Mouse (Mus musculus): Measurements from ENCODE around the gene Oxa1l.
A peak's percentile ranks its signal among the peaks of the same experiment; 100 is the strongest.
"Not testable (repeated sequence)": the region's sequence is repeated elsewhere in the genome, so short reads cannot be mapped to it uniquely, and the experiment has no call there.

Oxa1l gene

DNA sequence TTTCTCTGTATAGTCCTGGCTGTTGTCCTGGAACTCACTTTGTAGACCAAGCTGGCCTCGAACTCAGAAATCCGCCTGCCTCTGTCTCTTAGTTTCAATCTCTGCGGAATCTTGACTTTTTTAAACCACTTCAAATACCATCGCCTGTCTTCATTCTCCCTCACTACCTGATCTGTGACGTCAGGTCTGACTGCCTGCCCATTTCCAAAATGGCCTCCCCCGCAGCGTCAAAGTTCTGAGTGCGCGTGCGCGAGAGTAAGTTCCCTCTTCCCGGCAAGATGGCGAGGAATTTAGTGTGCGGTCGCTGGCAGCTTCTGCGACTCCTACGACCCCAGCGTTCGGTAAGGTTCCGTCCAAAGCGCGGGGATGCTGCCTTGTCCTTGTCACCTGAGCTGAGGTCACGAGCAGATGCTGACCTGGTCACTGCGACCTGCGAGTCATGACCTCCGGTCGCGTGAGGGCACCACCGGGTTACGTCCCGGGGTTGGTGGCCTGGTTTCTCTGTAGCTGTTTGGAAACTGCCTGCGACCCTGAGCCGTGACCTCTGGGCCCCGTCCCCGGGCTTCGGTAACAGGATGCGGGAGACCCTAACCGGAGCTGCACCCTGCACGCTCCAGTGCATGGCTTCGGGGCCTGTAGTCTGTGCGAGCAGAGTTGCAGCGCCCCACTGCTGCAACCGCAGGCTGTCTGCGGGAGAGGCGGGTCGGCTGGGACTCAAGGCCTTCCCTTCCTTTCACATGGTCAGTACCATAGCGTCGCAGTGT lies at the start of gene Oxa1l:
Oxa1l (plus strand) TSS at position 258 of the 764 bp plus-strand sequence.
- peak; percentile 94 for DNase-seq

DNA sequence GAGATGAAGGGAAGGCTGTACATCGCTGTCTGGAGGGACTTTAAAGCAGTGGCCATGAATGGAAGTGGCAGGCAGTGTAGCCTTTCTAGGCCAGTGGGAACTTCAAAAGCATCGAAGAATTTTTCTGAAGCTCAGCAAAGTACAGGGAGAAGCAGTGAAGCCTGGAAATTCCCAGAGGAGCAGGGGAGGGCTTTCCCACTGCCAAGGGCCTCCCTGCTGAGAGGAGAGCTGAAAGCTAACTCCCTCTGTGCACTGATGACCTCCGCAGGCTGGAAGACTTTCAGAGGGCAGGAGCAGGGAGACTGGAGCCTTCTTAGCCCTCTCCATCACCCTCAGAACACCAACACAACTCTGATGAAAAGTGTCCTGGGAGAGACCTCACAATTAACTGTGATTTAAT lies 48.9 kb upstream of the Oxa1l start:
- no peak for DNase-seq

DNA sequence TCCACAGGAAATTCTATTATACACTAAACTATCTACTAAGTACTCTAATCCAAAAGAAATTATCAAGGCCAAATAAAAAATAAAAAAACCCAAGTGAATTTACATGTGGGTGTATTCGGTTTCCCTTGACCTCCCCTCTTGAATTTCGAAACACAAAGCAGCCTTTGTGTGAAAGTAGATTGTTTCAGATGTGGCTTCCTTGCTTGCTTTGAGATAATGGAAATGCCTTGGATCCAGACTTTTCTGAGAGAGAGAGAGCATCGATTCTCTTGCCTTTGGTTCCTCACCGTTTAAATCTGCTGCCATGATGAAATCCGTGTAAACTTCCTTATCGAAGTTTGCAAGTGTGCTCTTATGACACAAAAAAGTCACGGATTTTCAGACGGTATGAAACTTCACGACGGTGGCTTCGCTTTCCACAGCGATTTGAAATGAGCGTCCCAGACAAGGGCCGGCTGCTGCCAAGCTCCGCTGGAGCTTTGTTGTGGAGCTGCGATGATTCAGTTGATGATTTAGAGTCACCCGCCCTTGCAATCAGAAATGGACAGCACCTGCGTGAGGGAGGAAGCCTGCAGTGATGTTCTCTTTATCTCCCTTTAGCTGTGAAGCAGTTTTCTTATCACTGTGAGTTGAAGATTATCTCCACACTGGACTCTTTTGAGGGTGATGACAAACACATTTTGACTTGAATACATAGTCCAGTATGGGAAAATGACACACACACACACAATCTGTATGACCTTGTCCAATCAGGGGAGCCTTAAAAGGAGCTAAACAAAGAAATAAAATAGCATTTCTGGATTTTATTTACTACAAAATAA lies 38.9 kb upstream of the Oxa1l start:
- no peak for DNase-seq

DNA sequence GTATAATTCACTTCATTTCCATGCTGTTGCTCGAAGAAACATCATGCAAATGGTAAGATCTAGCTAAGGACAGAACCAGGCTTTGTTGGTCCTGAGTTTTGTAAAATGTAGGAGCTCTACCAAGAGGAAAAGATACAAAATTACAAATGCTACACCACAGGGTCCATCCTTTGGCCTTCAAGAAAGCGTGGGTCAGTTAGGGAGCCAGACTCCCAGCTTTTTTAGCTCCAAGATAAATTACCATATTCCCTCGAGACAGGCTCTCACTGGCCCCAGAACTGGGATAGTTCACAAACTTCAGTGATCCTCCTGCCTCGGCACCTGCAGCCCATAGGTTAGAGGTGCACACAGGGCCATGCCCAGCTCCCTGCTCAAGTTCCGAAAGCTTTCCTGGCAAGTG lies 36.1 kb upstream of the Oxa1l start:
- no peak for DNase-seq

DNA sequence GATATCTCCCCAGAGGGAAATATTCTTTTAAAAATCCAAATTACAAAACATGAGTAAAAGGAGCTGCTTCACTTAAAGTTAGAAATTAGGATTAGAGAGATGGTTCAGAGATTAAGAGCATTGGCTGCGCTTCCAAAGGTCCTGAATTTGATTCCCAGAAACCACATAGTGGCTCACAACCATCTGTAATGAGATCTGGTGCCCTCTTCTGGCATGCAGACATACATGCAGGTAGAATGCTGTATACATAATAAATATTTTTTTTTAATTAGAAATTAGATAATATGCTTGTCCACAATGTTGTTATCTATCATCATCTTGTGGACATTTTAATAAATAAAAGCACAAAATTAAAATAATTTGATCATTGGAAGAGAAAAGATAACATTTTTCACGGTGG lies 32.1 kb upstream of the Oxa1l start:
- DNase-seq: no peak

DNA sequence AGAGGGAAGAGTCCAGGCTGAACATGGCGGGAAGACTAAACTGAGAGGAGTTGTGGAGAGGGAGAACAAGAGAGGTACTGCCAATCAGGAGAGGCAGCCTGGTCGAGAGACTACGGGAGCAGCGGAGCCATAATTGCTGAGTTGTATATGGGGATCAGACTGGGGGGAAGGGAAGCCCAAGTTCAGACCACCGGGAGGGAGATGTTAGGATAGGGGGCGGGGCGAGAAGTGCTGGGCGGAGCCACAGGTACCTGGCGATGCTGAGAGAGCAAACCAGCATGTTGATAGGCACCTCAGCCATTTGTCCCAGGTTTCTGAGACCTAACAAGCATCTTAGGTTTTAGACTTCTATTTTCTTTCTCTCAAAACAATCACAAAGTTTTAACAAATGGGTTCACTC lies 31.4 kb upstream of the Oxa1l start:
- DNase-seq: no peak

DNA sequence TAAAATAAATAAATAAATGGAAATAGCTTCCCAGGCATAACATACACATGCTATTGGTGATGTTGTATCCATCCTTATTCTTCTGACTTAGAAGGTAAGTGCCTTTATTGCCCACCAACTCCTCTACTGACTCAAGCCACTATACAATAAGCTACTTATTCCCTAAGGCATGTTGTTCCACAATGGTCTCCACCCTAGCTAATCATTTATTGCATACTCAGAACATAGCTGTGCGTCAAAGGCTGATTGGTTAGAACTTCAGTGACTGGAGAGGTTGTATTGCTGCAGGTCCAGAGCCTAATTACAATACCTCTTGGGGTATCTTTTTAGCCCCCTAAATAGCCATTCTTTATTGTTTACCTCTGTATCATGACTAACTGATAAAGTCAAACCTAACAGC lies 29.5 kb upstream of the Oxa1l start:
- no peak for DNase-seq

DNA sequence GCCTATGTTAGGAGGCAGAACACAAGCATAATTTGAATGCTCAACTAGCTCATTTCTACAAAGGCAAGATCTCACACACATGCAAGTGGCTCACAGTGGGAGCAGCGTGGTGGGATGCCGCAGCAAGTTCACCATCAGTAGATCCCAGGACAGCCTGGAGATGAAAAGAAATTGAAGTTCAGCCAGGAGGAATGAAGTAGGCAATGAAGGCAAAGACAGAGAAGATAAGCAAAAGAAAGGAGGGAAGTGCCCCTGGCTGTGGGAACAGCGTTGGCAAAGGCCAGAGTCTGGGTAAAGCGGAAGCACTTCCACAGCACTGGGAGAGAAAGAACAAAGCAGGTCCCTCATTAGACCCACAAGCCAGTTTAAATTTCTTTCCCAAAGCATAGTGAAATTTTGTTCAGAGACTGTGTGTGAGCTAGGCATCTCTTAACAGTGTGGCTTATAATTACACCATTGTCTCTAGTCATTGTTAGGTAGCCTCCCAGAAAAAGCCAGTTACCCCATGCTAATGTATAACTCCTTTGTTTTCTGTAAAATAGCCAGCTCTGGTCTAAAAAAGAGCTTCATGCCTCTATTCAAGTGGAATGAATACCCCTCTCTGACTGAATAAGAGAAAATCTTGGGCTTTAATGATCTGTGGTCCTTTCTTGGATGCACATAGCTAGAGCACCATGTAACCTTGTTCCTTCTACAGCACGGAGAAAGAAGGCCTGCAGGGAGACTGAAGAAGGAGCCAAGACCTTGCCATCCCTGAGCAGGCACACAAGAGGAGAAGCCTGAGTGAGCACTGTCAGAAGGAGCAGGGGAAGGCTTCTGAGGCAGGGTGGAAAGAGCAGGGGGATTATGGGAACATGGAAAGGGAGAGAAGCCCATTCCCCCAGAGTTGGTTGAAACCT lies 28.2 kb upstream of the Oxa1l start:
- DNase-seq: no peak

DNA sequence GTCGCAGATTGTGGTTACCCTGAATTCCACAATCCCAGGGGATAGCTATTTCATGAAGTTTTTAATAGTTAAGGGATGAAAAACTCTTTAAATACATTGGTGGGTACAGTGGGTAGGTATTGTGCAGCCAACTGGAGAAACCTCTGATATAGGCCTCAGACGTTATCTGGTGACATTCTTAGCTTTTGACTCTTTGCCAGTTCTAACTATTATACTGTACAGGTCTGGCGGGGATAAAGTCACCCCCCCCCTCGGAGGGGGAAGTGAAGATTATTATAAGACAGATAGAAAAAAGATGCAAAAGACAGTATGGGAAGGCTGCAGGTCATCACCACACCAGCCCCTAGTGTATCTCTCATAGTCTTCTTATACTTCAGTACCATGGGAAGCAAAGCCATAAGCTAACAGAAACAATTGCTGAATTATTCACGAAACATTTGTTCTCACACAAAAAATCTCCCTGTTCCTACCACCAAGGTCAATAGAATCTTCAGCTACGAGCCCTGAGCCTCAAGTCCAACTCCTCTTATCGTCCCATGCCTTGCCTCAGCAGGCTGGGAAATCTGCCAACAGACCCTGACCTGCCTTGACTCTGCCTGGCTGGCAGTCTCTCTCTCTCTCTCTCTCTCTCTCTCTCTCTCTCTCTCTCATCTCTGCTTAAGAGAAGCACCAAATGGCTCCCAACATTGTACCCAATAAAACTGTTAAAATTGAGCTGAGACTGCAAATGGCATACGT lies 27.0 kb upstream of the Oxa1l start:
- no peak for DNase-seq

DNA sequence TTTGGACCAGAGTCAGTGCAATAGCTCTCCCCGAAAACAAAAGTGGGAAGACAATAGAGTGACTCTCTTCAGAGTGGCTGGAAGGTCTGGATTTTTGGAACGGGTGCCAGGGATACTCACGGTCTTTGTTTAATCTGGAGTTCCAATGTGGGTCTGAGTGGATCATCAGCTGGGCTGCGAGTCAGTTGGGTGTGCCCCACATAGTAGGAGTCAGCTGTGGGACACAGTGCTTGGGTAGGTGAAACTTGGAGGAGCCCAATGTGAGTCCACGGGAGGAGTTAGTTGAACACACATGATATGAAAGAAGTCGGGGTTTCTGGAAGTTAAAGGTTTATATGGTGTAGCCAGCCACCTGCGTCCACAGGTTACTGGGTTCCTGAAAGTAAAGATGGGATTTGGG lies 19.8 kb upstream of the Oxa1l start:
- DNase-seq: no peak

DNA sequence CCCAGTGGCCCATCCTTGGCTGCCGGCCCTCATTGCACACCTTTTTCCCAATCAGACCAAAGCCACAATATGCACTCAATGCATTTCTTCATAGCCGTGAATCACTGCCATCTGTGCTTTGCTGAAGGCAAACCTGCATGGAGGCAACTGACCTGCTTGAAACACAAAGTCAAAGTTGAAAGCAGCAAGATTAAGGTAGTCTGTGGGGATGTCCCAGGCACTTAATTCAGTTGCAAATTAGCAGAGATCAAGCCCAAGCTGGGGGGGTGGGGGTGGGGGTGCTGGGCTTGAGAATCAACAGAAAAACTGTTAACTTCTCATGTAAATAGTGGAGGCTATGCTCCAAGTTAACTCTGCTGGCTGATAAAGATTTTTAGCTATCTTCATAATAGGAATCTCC lies 18.8 kb upstream of the Oxa1l start:
- not testable (repeated sequence) for DNase-seq

DNA sequence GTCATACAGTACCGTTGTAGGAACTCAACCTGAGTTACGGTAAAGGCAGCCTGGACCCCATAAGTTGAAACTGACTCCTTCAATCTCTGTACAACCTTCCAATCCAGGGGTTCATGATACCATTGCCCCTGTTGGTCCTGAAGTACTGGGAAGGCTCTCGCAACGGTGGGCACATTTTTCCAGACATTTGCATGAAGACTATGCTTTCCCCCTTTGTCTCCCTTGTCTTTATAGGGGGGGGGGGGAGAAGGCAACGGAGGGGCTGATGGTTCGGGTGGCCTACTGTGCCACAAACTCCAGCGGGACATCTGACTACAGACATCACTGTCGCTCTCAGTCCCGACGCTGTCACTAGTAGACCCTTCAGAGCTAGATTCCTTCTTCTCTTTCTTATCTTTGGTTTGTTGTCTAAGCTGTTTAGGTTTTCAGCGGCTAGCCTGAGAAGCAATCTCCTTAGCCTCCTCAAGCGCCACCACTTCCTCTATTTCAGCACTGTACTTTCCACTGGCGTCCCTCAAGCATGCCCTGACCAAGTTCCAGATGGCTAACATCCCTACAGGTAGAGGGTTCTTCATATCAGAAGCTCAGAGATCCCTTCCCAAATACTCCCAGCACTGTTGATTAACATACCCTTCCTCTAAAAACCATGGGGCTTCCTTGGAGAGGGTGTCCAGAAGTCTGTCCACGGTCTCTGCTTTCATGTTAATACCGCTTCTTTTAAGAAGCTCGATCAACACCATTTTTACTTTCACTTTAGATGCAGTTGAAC lies 9.7 kb upstream of the Oxa1l start:
- DNase-seq: not testable (repeated sequence)

DNA sequence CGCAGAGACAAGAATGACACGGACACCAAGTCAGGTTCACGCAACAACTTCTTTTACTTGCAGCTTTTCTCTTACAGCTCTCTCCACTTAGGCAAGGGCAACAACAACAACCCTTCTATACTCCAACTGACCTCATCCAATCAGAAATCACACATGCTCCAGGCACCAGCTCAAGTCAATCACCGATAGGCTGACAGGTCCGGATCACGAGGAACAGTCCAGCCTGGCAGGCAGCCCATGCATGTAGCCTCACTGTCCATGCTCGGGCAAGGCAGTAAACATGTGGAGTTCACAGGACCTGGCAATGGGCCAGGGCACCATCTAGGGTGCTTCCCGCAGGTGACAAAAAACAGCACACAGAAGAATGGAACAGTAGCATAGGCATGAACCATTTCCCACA lies 8.3 kb upstream of the Oxa1l start:
- no peak for DNase-seq

DNA sequence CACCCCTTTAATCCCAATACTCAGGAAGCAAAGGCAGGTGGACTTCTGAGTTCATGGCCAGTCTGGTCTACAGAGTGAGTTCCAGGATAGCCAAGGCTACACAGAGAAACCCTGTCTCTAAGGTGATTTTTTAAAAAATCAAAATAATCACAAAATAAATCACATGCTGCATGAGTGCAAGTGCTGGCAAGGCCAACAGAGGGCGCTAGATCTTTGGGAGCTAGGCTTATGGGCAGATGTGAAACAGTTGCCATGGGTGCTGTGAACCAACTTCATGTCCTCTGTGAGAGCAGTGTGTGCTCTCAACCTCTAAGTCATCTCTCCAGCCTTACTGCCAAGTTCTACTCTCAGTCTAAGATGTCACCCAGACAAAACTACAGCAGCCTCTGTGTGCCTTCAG lies 6.2 kb upstream of the Oxa1l start:
- no peak for DNase-seq

DNA sequence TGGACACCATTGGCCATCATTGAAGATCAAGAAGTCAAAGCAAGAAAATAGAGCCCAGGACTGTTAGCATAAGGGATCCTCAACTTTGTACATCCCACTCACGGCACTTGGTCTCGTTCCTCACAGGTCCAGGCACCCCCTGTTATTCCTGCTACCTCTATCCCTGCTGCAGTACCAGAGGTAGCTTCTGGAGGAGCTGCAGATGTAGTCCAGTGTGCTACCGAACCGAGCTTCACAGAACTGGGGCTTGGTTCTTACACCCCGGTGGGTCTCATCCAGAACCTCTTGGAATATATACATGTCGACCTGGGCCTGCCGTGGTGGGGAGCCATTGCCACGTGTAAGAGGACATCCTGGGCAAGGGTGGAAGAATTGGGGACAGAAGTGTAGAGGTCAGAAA lies 2.5 kb downstream of the Oxa1l start:
- DNase-seq: no peak

DNA sequence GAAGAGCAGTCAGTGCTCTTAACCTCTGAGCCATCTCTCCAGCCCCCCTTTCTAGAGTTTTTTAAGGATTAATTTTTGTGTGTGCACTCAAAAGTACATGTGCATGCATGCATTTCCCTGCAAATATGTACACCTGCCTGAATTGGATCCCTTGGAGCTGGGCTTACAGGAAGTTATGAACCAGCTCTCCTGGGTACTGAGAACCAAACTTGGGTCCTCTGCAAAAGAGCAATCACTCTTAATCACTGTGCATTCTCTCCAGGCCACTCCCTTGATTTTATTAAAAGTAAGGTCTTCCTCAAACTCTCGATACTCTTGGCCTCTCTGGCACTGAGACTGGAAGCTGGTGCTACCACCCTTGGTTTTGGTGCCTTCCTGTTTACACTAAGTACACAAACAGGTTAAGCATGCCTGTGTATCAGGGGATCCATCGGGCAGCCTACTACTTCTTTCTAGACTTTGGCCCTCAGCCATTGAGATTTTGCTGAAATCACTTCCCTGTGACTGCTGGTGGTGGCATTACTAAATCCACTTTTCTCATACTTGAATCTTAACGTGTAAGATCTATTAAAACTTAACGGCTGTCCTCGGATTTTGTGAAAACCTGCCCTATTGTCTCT lies 4.5 kb downstream of the Oxa1l start:
- no peak for DNase-seq

DNA sequence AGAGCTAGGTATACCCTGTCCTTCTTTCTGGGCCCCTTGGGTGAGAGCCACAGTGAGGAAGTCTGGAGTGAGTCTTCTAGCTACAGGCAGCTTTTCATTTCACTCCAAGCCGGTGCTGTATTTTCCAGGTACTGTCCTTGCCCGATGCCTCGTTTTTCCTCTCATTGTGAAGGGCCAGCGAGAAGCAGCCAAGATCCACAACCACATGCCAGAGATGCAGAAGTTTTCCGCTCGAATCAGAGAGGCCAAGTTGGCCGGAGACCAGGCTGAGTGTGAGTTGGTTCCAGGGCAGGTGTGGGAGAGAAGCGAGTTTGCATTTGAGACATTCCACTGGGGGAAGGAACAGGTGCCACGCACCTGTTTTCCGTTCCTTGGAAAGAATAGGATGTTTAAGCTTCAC lies 5.9 kb downstream of the Oxa1l start:
- DNase-seq: no peak

DNA sequence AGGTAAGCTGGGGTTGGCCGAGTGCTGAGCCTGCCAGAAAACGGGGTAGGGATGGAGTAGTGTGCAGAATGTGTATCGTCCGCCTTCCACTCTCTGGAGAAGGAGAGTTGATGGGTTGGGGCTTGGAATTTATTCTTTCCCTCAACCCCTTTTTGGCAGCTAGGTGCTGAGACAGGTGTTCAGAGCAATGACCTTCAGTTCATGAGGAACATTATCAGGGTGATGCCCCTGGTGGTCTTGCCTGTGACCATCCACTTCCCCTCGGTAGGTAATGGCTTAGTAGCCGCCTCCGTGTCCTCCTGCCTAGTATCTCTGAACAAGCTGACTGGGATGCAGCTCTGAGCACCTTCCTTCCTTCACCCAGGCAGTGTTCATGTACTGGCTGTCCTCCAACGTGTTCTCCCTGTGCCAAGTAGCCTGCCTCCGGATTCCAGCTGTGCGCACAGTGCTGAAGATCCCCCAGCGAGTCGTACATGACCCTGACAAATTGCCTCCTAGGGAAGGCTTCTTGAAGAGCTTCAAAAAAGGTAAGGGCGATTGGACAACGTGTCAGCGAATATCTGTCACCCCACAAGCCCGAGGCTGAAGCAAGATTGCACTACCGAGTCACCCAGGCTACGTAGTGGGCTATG lies 6.9 kb downstream of the Oxa1l start:
- DNase-seq: peak; percentile 33

DNA sequence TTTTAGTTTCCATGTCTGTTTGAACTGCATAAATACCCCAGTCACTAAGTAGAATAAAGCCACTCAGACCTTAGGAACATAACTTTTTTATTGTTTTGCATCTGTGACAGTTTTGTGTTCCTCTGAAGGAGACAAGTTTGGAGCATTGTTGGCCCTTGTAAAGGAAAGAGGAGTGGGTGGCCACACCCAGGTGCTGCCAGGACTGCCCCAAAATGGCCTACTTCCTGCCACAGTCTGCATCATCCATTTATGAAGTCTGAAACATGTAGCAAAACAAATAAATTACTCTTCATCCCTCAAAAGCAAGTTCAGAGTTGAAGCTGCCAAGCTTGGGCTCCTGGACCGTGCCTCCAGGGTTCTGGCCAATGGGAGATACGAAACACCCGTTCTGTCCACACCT lies 8.7 kb downstream of the Oxa1l start:
- DNase-seq: no peak

DNA sequence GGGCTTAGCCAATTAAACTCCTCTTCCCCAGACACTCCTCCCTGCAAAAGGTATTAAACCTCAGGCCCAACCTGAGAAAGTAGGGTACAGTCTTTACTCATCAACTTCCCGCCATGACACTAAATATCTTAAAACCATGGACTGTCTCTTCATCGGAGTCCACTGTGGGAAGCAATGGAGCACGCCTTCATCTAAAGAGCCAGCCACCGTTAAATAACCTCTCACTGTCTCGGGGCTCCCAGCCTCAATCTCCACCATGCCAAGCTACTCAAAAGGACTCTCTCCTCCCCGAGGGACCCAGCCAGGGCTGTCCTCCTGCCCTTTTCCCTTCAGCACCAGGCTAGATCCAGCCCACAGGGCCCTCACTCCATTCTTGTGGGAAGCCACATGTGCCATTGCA lies 10.0 kb downstream of the Oxa1l start:
- DNase-seq: no peak

DNA sequence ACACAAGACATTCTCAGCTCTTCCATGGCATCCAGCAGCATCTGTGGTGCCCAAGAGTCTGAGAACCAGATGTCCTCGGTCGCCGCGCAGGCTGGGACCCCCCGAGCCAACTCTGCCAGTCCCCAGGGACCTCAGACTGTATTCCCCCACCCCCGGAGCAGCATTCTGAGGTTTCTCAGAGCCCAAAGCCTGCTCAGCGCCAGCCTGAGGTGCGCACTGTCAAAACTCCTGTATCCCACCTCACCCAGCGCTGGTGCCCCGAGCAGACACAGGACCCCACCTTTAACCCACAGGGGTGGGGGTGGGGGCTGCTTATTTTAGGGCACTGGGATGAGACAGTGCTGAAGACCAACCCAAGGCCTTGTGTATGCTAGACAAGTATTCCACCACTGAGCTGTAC lies 10.8 kb downstream of the Oxa1l start:
- DNase-seq: no peak
